Mouse (Mus musculus): ENCODE data around the gene Hist1h1a. TPM values are rescaled to one million over a fixed set of nuclear protein-coding genes. Genes with fewer than 3 reads are reported as not detected.

Hist1h1a gene
- total and polyA plus RNA-seq, 2 experiments from 2014 or later: 138 TPM; not detected in 1

DNA sequence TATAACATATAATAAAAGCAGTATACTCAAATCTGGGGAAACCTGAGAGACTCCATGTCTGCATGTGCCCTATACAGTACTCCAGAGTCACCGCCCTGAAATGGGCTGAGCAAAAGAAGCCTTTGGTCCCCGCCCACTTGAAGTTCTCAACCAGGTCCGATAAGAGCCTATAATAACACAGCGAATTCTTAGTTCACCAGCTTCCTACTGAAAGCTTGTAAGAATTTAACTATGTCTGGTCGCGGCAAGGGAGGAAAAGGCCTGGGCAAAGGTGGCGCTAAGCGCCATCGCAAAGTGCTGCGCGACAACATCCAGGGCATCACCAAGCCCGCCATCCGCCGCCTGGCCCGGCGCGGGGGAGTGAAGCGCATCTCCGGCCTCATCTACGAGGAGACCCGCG lies 6.7 kb upstream of the Hist1h1a start, which contains the start of gene Hist1h4b:
TSS of gene Hist1h4b (plus strand) at position 224 of the 400 bp plus-strand sequence.
- Histone ChIP-seq H3K36me3 (ENCODE audit: insufficient read depth, low read length) (no peaks in the 10 kb centered on the region), H3K9me3 (ENCODE audit: low read length) (no peaks in the 10 kb centered on the region), H3K27ac (ENCODE audit: low read depth, low read length) (peak within 1 kb of the TSS; percentile 70), H3K4me3 (ENCODE audit: low read depth, low read length) (peak within 1 kb of the TSS; percentile 37), H3K4me1 (ENCODE audit: insufficient read depth, low read length) (peaks cover 4% of the 10 kb centered on the region; the same call in 1 of the 2 replicates), H3K27me3 (ENCODE audit: insufficient read depth, low read length) (no peaks in the 10 kb centered on the region), H3K9ac (replicated peaks; ENCODE audit: low read length, poor library complexity, severe bottlenecking) (peak within 1 kb of the TSS; percentile 33), H3K4me2 (ENCODE audit: low read depth, low read length, poor library complexity, severe bottlenecking) (peak within 1 kb of the TSS; percentile 57)
- WGBS: under 1% methylated on average over 11 of the region's 22 CpGs
- ATAC-seq (ENCODE audit: low FRiP score) (peak; percentile 71), DNase-seq (ENCODE audit: low spot score) (peak; percentile 97)
- TF ChIP-seq CTCF (IDR thresholded peaks at IDR 0.05): no peak; the same call in 1 of the 2 replicates

DNA sequence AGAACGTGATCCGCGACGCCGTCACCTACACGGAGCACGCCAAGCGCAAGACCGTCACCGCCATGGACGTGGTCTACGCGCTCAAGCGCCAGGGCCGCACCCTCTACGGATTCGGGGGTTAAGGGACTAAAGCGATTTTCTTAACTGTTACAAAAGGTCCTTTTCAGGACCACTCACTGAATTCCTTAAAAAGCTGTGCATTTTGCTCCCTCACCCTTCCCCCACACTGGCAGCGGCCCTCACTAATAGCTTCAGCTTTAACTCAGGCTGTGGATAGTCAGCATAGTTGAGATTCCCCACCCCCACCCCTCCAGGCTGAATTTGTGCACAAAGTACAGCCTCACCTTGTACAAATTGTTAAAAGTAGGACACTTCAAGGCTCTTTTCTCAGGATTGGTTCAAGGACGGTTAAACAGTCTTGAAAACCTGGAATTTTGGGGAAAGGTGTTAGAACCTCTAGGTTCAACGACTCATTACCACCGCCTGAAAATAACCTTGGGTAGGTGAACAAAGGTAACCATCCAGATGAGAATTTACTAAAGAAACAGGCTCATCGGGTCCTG lies 6.2 kb upstream of the Hist1h1a start:
- ATAC-seq (ENCODE audit: low FRiP score): 0 out of 2 replicates have a peak, but pooled peaks have one; percentile 18

DNA sequence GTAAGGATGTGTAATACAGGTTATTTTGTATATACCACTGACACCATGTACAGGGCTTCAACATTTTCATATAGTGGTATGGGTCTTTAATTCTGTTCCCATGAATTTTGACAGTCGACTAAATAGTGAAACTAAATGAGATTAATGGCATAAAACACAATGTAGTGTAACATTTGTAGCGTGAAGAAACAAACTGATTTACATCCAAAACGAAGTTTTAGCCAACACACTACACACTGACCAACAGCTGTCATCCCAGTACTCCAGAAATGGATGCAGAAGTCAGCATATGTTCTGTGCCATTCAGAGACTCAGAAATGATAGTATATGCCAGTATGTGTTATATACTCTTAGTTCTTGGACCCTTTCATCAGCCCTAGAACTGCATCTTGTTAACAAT lies 5.5 kb upstream of the Hist1h1a start:
- peaks cover 4% of the 10 kb centered on the region; the same call in 1 of the 2 replicates for H3K4me1 ChIP-seq (ENCODE audit: insufficient read depth, low read length)
- H3K4me3 ChIP-seq (ENCODE audit: low read depth, low read length): no peak overlapping the region
- no peak overlapping the region for H3K27ac ChIP-seq (ENCODE audit: low read depth, low read length)
- no peak for TF ChIP-seq CTCF (IDR thresholded peaks at IDR 0.05)
- no peaks in the 10 kb centered on the region for H3K27me3 ChIP-seq (ENCODE audit: insufficient read depth, low read length)
- no peaks in the 10 kb centered on the region for H3K36me3 ChIP-seq (ENCODE audit: insufficient read depth, low read length)
- no peak for ATAC-seq (ENCODE audit: low FRiP score)
- WGBS: 53% methylated on average over 3 of the region's 3 CpGs
- no peaks in the 10 kb centered on the region for H3K9me3 ChIP-seq (ENCODE audit: low read length)
- no peak for DNase-seq (ENCODE audit: low spot score)
- H3K9ac ChIP-seq (replicated peaks; ENCODE audit: low read length, poor library complexity, severe bottlenecking): no peak overlapping the region
- H3K4me2 ChIP-seq (ENCODE audit: low read depth, low read length, poor library complexity, severe bottlenecking): no peak overlapping the region

More for the DNA sequence above, 6.2 kb upstream of the Hist1h1a start:
- 1% methylated on average over 15 of the region's 23 CpGs for WGBS
- Histone ChIP-seq H3K4me3 (ENCODE audit: low read depth, low read length) (peak overlapping the region; percentile 37), H3K36me3 (ENCODE audit: insufficient read depth, low read length) (no peaks in the 10 kb centered on the region), H3K9me3 (ENCODE audit: low read length) (no peaks in the 10 kb centered on the region), H3K27ac (ENCODE audit: low read depth, low read length) (peak overlapping the region; percentile 70), H3K4me1 (ENCODE audit: insufficient read depth, low read length) (peaks cover 4% of the 10 kb centered on the region; the same call in 1 of the 2 replicates), H3K4me2 (ENCODE audit: low read depth, low read length, poor library complexity, severe bottlenecking) (peak overlapping the region; percentile 57), H3K27me3 (ENCODE audit: insufficient read depth, low read length) (no peaks in the 10 kb centered on the region), H3K9ac (replicated peaks; ENCODE audit: low read length, poor library complexity, severe bottlenecking) (peak overlapping the region; percentile 33; the same call in 1 of the 2 replicates)
- DNase-seq (ENCODE audit: low spot score): no peak
- TF ChIP-seq CTCF (IDR thresholded peaks at IDR 0.05): no peak

DNA sequence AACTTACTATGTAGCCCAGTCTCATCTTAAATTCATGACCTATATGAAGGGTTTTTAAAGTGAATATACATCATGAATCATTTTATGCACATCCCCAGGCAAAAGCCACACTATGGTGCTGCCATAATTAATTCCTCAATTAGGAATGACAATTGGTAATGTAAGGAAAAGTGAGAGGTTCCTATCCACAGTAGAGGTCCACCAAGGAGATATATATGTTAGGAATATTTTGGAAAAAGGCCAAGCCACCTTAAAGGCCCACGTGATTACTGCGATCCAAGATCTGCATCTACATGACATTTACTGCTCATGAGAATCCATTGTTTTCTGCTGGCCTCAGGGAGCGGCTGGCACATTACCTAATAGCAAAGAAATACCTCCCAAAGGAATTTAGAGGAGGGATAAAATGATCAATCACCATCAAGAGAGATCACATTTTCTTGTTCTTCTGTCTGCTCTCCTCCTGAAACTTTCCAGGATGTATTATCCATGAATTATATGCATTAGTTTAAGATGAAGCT lies 4.2 kb upstream of the Hist1h1a start:
- ATAC-seq (ENCODE audit: low FRiP score) (no peak), DNase-seq (ENCODE audit: low spot score) (no peak)
- Histone ChIP-seq H3K27me3 (ENCODE audit: insufficient read depth, low read length) (no peaks in the 10 kb centered on the region), H3K4me2 (ENCODE audit: low read depth, low read length, poor library complexity, severe bottlenecking) (no peak overlapping the region), H3K36me3 (ENCODE audit: insufficient read depth, low read length) (no peaks in the 10 kb centered on the region), H3K4me1 (ENCODE audit: insufficient read depth, low read length) (peaks cover 8% of the 10 kb centered on the region; the same call in 1 of the 2 replicates), H3K27ac (ENCODE audit: low read depth, low read length) (no peak overlapping the region), H3K9me3 (ENCODE audit: low read length) (no peaks in the 10 kb centered on the region), H3K4me3 (ENCODE audit: low read depth, low read length) (no peak overlapping the region), H3K9ac (replicated peaks; ENCODE audit: low read length, poor library complexity, severe bottlenecking) (no peak overlapping the region)
- no peak for TF ChIP-seq CTCF (IDR thresholded peaks at IDR 0.05)
- WGBS: 84% methylated on average over 3 of the region's 3 CpGs

DNA sequence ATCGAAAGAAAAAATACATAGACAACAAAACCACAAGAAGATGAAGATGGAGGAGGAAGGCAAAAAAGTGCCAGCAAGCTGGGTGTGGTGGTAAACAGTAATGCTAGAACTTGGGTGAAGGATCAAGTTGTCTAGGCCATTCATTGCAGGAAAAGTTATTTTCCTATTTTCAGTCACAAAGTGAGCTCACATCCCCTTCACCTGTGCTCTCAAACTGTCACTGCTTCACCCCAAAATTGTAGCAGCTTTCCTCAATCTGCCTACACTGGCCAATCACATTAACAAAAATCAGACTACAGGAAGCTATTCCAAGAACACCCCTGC lies 3.6 kb upstream of the Hist1h1a start:
- H3K9ac ChIP-seq (replicated peaks; ENCODE audit: low read length, poor library complexity, severe bottlenecking): no peak overlapping the region
- no peak overlapping the region for H3K4me3 ChIP-seq (ENCODE audit: low read depth, low read length)
- DNase-seq (ENCODE audit: low spot score): no peak
- H3K27ac ChIP-seq (ENCODE audit: low read depth, low read length): no peak overlapping the region
- H3K36me3 ChIP-seq (ENCODE audit: insufficient read depth, low read length): no peaks in the 10 kb centered on the region
- peaks cover 8% of the 10 kb centered on the region; the same call in 1 of the 2 replicates for H3K4me1 ChIP-seq (ENCODE audit: insufficient read depth, low read length)
- H3K4me2 ChIP-seq (ENCODE audit: low read depth, low read length, poor library complexity, severe bottlenecking): peak overlapping the region; percentile 82
- no peaks in the 10 kb centered on the region for H3K9me3 ChIP-seq (ENCODE audit: low read length)
- WGBS: 59% methylated on average over 1 of the region's 1 CpGs
- no peaks in the 10 kb centered on the region for H3K27me3 ChIP-seq (ENCODE audit: insufficient read depth, low read length)
- TF ChIP-seq CTCF (IDR thresholded peaks at IDR 0.05): no peak
- ATAC-seq (ENCODE audit: low FRiP score): no peak

DNA sequence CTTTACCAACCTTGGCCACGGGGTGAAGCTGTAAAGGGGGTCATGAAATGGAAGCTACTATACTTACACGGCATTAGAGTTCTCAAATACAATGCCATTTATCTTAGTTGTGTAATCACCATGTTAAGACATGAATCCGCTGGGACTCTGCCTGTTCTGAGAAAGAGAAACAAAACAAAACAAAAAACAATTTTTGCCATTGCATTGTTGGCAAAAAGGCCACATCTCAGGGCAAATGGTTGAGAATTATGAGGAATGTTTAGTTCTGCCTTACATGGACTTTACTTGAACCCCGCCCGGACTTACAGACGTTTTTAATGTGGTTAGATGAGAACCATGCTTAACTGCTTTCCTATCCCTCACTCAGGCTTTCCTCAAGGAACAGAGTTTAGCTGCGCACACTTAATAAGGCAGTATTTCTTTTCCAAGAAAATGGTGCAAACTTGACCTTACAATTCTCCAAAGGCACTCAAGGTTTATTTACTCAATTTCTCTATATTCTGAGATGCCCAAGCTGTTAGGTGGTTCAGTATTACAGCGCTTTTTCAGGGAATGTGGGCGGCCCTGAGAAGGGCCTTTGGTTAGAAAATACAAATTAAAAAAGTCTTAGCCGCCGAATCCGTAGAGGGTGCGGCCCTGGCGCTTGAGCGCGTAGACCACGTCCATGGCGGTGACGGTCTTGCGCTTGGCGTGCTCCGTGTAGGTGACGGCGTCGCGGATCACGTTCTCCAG lies 3.1 kb upstream of the Hist1h1a start:
- Histone ChIP-seq H3K4me1 (ENCODE audit: insufficient read depth, low read length) (peaks cover 8% of the 10 kb centered on the region; the same call in 1 of the 2 replicates), H3K36me3 (ENCODE audit: insufficient read depth, low read length) (no peaks in the 10 kb centered on the region), H3K9me3 (ENCODE audit: low read length) (no peaks in the 10 kb centered on the region), H3K27ac (ENCODE audit: low read depth, low read length) (peak overlapping the region; percentile 75), H3K4me3 (ENCODE audit: low read depth, low read length) (peak overlapping the region; percentile 58), H3K4me2 (ENCODE audit: low read depth, low read length, poor library complexity, severe bottlenecking) (peak overlapping the region; percentile 82), H3K27me3 (ENCODE audit: insufficient read depth, low read length) (no peaks in the 10 kb centered on the region), H3K9ac (replicated peaks; ENCODE audit: low read length, poor library complexity, severe bottlenecking) (peak overlapping the region; percentile 52; the same call in 1 of the 2 replicates)
- DNase-seq (ENCODE audit: low spot score) (peak; percentile 53), ATAC-seq (ENCODE audit: low FRiP score) (peak; percentile 52)
- WGBS: 2% methylated on average over 20 of the region's 27 CpGs
- peak; percentile 54 for TF ChIP-seq CTCF (IDR thresholded peaks at IDR 0.05)
